Mouse (Mus musculus): ENCODE results near the gene Stk4. TPM values are rescaled to one million over a fixed set of nuclear protein-coding genes. Genes with fewer than 3 reads are reported as not detected.

Stk4 gene
- polyA plus RNA-seq, 1 experiment from 2014 or later = 15.4 TPM

- no peak within 1 kb of the TSS for H3K9ac ChIP-seq (replicated peaks)
- H3K36me3 ChIP-seq = no peaks in the 10 kb centered on the region
- no peak within 1 kb of the TSS for H3K4me2 ChIP-seq
- no peaks in the 10 kb centered on the region for H3K4me1 ChIP-seq
- H3K4me3 ChIP-seq (replicated peaks) = no peak within 1 kb of the TSS
- H3K9me3 ChIP-seq (replicated peaks) = no peaks in the 10 kb centered on the region
- 83% methylated on average over 20 of the region's 20 CpGs for WGBS
- ATAC-seq (ENCODE audit: low FRiP score) = no peak
- H3K27me3 ChIP-seq (replicated peaks) = no peaks in the 10 kb centered on the region
- H3K27ac ChIP-seq (replicated peaks) = no peak within 1 kb of the TSS
Measured at GRCm38 (mm10) chr2:164199626-164200327, 129.7 kb downstream of the Stk4 start, which contains the start of gene Wfdc15a. Wfdc15a (minus strand) TSS chr2:164200130.

Other genes with a start within 250 kb of the Stk4 start
- 0.31 and 0.54 TPM in 2 replicates for gene Ccn5, start 249.5 kb upstream of the Stk4 start, polyA plus RNA-seq (2015; fragmentation: Nextera tagmentation; extraction: Ambion mirVana)
- 0.24 TPM in 1 of 2 replicates, not detected in the other for gene Kcnk15, start 216.7 kb upstream of the Stk4 start, polyA plus RNA-seq (2015; fragmentation: Nextera tagmentation; extraction: Ambion mirVana)
- gene Rims4, start 151.6 kb upstream of the Stk4 start, polyA plus RNA-seq (2015; fragmentation: Nextera tagmentation; extraction: Ambion mirVana) = 13.0 and 17.8 TPM in 2 replicates
- gene Ywhab, start 75.4 kb upstream of the Stk4 start, polyA plus RNA-seq (2015; fragmentation: Nextera tagmentation; extraction: Ambion mirVana) = 487 and 519 TPM in 2 replicates
- 1.1 and 1.7 TPM in 2 replicates for gene Pabpc1l, start 44.9 kb upstream of the Stk4 start, polyA plus RNA-seq (2015; fragmentation: Nextera tagmentation; extraction: Ambion mirVana)
- 49.5 and 53.9 TPM in 2 replicates for gene Tomm34, start 847 bp downstream of the Stk4 start, polyA plus RNA-seq (2015; fragmentation: Nextera tagmentation; extraction: Ambion mirVana)
- gene Kcns1, start 100.8 kb downstream of the Stk4 start, polyA plus RNA-seq (2015; fragmentation: Nextera tagmentation; extraction: Ambion mirVana) = 1.8 and 2.4 TPM in 2 replicates
- not detected in 2 replicates for gene Wfdc5, start 112.4 kb downstream of the Stk4 start, polyA plus RNA-seq (2015; fragmentation: Nextera tagmentation; extraction: Ambion mirVana)
- not detected in 2 replicates for gene Wfdc12, start 120.3 kb downstream of the Stk4 start, polyA plus RNA-seq (2015; fragmentation: Nextera tagmentation; extraction: Ambion mirVana)
- gene Wfdc15a, start 129.8 kb downstream of the Stk4 start, polyA plus RNA-seq (2015; fragmentation: Nextera tagmentation; extraction: Ambion mirVana) = not detected in 2 replicates
- 2.5 TPM in 1 of 2 replicates, not detected in the other for gene Wfdc15b, start 151.3 kb downstream of the Stk4 start, polyA plus RNA-seq (2015; fragmentation: Nextera tagmentation; extraction: Ambion mirVana)
- gene Svs2, start 168.1 kb downstream of the Stk4 start, polyA plus RNA-seq (2015; fragmentation: Nextera tagmentation; extraction: Ambion mirVana) = not detected in 2 replicates
- not detected in 2 replicates for gene Svs3b, start 186.3 kb downstream of the Stk4 start, polyA plus RNA-seq (2015; fragmentation: Nextera tagmentation; extraction: Ambion mirVana)
- not detected in 2 replicates for gene Svs4, start 208.1 kb downstream of the Stk4 start, polyA plus RNA-seq (2015; fragmentation: Nextera tagmentation; extraction: Ambion mirVana)
- gene Svs3a, start 218.9 kb downstream of the Stk4 start, polyA plus RNA-seq (2015; fragmentation: Nextera tagmentation; extraction: Ambion mirVana) = not detected in 2 replicates
- not detected in 2 replicates for gene Svs6, start 246.4 kb downstream of the Stk4 start, polyA plus RNA-seq (2015; fragmentation: Nextera tagmentation; extraction: Ambion mirVana)